Mouse (Mus musculus) intestine, embryonic 15.5 days (tissue): ENCODE measurements around the gene AU040320. TPM values are rescaled to one million over a fixed set of nuclear protein-coding genes. Genes with fewer than 3 reads are reported as not detected.

ENCODE experiments used
- ATAC-seq: fragments of 200-750 bp; cut with Nextera tagmentation; 2 replicates; pipeline ENCODE4 v1.8.0; 2017; ENCODE audit warnings: moderate TSS enrichment, moderate library complexity
- H3K27ac ChIP-seq: fragments of 300-500 bp; sonication (generic); 2 replicates; pipeline ENCODE4 v1.5.1; 2015; ENCODE audit warnings: mild to moderate bottlenecking, inconsistent platforms
- H3K27me3 ChIP-seq: fragments of 300-500 bp; sonication (generic); replicated peaks from 2 replicates; pipeline ENCODE4 v1.6.1; 2015; ENCODE audit warnings: inconsistent platforms
- H3K36me3 ChIP-seq: fragments of 300-500 bp; sonication (generic); 2 replicates; pipeline ENCODE4 v1.6.1; 2015; ENCODE audit warnings: inconsistent platforms
- H3K4me1 ChIP-seq: fragments of 300-500 bp; sonication (generic); replicated peaks from 2 replicates; pipeline ENCODE4 v1.6.1; 2015; ENCODE audit warnings: inconsistent platforms
- H3K4me2 ChIP-seq: fragments of 300-500 bp; sonication (generic); replicated peaks from 2 replicates; pipeline ENCODE4 v1.6.1; 2015; ENCODE audit warnings: mild to moderate bottlenecking, inconsistent platforms
- H3K4me3 ChIP-seq: fragments of 300-500 bp; sonication (generic); replicated peaks from 2 replicates; pipeline ENCODE4 v1.5.1; 2015; ENCODE audit warnings: inconsistent platforms
- H3K9ac ChIP-seq: fragments of 300-500 bp; sonication (generic); 2 replicates; pipeline ENCODE4 v1.6.1; 2015; ENCODE audit warnings: inconsistent platforms
- H3K9me3 ChIP-seq: fragments of 300-500 bp; sonication (generic); 2 replicates; pipeline ENCODE4 v1.6.1; 2016; ENCODE audit warnings: inconsistent platforms
- WGBS: fragments of 180-500 bp; shearing (Covaris S2); methylation state at CpG from one replicate; pipeline ENCODE4 v1.1.7; 2015; 5-methylcytosine and 5-hydroxymethylcytosine counted together
- polyA plus RNA-seq: library from polyadenylated mRNA; unstranded; fragments of >200 nt; fragmentation: Nextera tagmentation; extraction: Ambion mirVana; gene quantifications from 2 replicates; pipeline ENCODE4 v1.2.1, GENCODE M21; 2015

The AU040320 gene
- polyA plus RNA-seq, result 29.3 and 30.4 TPM in 2 replicates

GRCm38 (mm10) chr4:126753268-126754230 is at the start of gene AU040320, which contains the start of gene Ncdn:
Gene AU040320, plus strand, starts transcription at chr4:126753544.
Gene Ncdn, minus strand, starts transcription at chr4:126753438.
- WGBS, result under 1% methylated on average over 67 of the region's 71 CpGs

DNA sequence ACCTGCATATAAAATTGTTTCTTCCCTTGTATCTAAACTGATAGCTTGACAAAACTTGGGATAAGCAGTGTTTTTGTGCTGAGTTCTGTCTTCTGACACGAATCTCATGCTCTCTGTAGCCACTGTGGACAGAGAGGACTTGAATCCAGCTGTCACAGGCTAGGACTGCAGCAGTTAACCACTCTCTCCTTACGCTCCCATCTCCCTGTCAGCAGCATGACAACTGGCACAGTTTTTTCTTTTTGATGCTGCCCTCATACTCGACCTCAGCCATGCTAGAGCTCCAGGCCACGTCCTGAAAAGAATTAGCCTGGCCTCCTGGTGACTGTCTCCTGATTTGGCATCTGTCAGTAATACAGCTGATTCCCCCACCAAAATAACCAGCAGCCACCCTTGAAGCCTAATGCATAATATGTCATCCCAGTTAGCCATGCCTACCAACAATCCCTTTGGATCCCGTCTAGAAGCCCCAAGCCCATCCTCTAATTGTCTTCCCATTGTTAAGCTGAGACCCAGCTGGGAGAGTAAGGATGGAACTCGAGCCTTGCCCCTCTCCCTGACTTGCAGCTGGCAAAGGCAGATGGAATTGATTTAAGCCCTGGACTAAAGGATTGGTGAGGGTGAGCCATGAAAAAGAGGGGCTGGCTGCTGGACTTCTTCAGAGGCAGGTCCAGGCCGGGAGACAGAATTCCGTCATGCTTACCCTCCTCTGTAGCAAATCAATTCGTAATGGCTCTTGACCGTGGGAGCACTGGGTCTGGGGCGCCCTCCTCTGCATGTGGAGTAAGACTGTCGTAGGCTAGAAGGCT is 46.5 kb upstream of the AU040320 start:
- no peak overlapping the region for H3K27ac ChIP-seq
- no peak overlapping the region for H3K4me2 ChIP-seq
- no peaks in the 10 kb centered on the region for H3K27me3 ChIP-seq
- peaks cover 26% of the 10 kb centered on the region for H3K36me3 ChIP-seq
- no peaks in the 10 kb centered on the region for H3K4me1 ChIP-seq
- H3K4me3 ChIP-seq, result no peak overlapping the region
- H3K9ac ChIP-seq, result no peak overlapping the region
- WGBS, result 83% methylated on average over 12 of the region's 12 CpGs
- H3K9me3 ChIP-seq, result no peaks in the 10 kb centered on the region
- ATAC-seq, result no peak

More at GRCm38 (mm10) chr4:126753268-126754230, at the start of gene AU040320, which contains the start of gene Ncdn:
- Histone ChIP-seq H3K27ac (peak within 1 kb of the TSS; percentile 98), H3K9ac (peak within 1 kb of the TSS; percentile 78), H3K4me1 (peaks cover 32% of the 10 kb centered on the region), H3K27me3 (no peaks in the 10 kb centered on the region), H3K9me3 (no peaks in the 10 kb centered on the region), H3K4me2 (peak within 1 kb of the TSS; percentile 98), H3K36me3 (peaks cover under 1% of the 10 kb centered on the region; the same call in 1 of the 2 replicates), H3K4me3 (peak within 1 kb of the TSS; percentile 71)
- ATAC-seq, result peak; percentile 98

- peaks cover 29% of the 10 kb centered on the region for H3K36me3 ChIP-seq
- no peak for ATAC-seq
- WGBS, result 87% methylated on average over 5 of the region's 5 CpGs
These were observed 45.9 kb upstream of the AU040320 start for GRCm38 (mm10) chr4:126707439-126707826.

DNA sequence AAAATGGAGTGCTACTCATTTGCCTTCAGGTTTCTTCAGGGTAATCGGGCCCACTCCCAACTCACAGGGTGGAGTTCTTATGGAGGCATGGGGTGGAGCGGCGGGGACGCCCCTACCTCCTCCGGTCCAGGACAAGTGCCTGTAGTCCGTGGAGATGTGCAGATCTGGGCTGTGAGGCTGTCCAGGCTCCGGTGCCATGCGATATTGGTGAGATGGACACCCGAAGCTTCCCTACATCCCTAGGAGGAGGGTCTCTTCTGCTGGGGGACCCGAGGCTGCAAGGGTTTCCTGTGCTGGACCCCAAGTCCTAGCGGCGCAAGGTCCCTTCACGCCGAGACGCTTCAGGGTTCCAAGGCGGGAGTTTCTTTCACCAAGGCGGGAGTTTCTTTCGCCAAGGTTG is 21.2 kb upstream of the AU040320 start:
- H3K27me3 ChIP-seq, result peaks cover 76% of the 10 kb centered on the region
- no peak overlapping the region for H3K9ac ChIP-seq
- H3K4me2 ChIP-seq, result peak overlapping the region; percentile 7
- no peak for ATAC-seq
- no peaks in the 10 kb centered on the region for H3K9me3 ChIP-seq
- no peak overlapping the region for H3K27ac ChIP-seq
- peaks cover 21% of the 10 kb centered on the region for H3K4me1 ChIP-seq
- H3K4me3 ChIP-seq, result no peak overlapping the region
- WGBS, result 4% methylated on average over 18 of the region's 18 CpGs
- no peaks in the 10 kb centered on the region for H3K36me3 ChIP-seq

More at GRCm38 (mm10) chr4:126707439-126707826, 45.9 kb upstream of the AU040320 start:
- Histone ChIP-seq H3K27me3 (no peaks in the 10 kb centered on the region), H3K27ac (no peak overlapping the region), H3K9ac (no peak overlapping the region), H3K4me1 (no peaks in the 10 kb centered on the region), H3K4me2 (no peak overlapping the region), H3K4me3 (no peak overlapping the region), H3K9me3 (no peaks in the 10 kb centered on the region)

- H3K4me2 ChIP-seq, result peak overlapping the region; percentile 7
- no peak overlapping the region for H3K4me3 ChIP-seq
- H3K9ac ChIP-seq, result no peak overlapping the region
- no peak for ATAC-seq
- peaks cover 82% of the 10 kb centered on the region for H3K27me3 ChIP-seq
- WGBS, result 4% methylated on average over 26 of the region's 26 CpGs
- no peaks in the 10 kb centered on the region for H3K9me3 ChIP-seq
- H3K4me1 ChIP-seq, result peaks cover 21% of the 10 kb centered on the region
- H3K36me3 ChIP-seq, result no peaks in the 10 kb centered on the region
- no peak overlapping the region for H3K27ac ChIP-seq
These were observed 20.6 kb upstream of the AU040320 start for GRCm38 (mm10) chr4:126732531-126733380.

GRCm38 (mm10) chr4:126734001-126734603 is 19.2 kb upstream of the AU040320 start:
- ATAC-seq, result no peak
- 4% methylated on average over 16 of the region's 16 CpGs for WGBS
- no peaks in the 10 kb centered on the region for H3K36me3 ChIP-seq
- no peaks in the 10 kb centered on the region for H3K9me3 ChIP-seq
- H3K4me1 ChIP-seq, result peaks cover 21% of the 10 kb centered on the region
- H3K4me2 ChIP-seq, result no peak overlapping the region; the same call in 1 of the 2 replicates
- H3K27ac ChIP-seq, result no peak overlapping the region
- no peak overlapping the region for H3K9ac ChIP-seq
- peaks cover 92% of the 10 kb centered on the region for H3K27me3 ChIP-seq
- no peak overlapping the region for H3K4me3 ChIP-seq

DNA sequence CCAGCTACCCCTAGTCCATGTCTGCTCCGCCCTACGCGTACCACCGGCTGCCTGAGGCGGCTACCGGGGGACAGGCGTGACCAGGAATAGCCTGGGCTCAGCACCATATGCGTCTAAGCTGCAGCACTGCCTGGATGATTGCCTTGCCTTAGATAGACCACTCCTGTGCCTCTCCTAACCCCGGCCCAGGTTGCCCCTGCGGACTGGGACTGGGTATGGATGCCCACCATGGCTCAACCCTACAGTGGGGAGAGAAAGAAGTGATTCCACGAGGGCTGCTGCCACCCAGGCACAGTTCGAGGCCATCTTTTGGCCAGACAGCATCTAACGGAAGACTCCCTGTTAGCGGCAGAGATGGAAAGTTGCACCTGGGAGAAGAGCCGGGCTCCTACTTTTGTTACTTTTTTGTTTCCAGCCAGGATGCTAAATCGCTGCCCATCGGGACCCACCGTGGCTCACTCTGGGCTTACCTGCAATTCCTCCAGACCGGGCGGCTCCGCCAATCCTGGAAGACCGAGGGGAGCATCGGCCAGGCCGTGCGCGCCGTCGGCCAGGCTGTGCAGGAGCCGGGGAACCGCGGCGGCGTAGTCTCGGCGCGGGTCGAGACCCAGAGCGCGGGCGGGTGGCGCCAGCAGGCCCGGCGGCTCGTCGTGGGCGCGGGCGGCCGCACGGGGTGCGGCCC is 18.5 kb upstream of the AU040320 start:
- H3K9ac ChIP-seq, result no peak overlapping the region
- H3K36me3 ChIP-seq, result no peaks in the 10 kb centered on the region
- peaks cover 21% of the 10 kb centered on the region for H3K4me1 ChIP-seq
- H3K27ac ChIP-seq, result no peak overlapping the region
- H3K27me3 ChIP-seq, result peaks cover 93% of the 10 kb centered on the region
- no peak for ATAC-seq
- WGBS, result 3% methylated on average over 50 of the region's 51 CpGs
- H3K4me3 ChIP-seq, result peak overlapping the region; percentile 34
- no peaks in the 10 kb centered on the region for H3K9me3 ChIP-seq
- H3K4me2 ChIP-seq, result peak overlapping the region; percentile 65

DNA sequence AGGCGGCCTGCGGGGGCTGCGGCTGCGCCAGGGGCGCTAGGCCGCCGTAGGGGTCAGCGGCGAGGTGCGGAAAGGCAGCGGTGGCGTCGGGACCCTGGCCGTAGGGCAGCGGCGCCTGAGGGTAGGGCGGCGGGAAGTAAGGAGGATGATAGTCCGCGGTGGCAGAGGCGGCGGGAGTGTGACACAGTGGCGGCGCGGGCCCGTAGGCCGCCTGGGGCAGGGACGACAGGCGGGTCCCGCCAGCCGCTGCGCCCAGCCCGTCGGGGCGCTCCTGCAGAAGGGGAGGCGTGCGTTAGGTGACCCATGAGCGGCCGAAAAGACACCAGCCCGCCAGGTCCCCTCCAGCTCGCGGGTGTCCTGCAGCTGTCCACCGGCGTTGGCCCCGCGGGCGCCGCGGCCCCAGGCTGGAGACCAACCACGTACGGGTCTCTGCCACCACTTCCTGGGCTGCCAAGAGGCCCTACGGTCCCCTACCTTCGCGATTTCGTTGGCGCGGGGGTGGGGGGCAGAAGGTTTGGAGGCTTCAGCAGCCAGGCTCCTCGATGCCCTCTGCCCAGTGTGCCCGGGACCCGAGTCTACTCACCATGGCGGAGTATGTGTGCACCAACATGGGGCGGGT is 17.9 kb upstream of the AU040320 start:
- Histone ChIP-seq H3K9me3 (no peaks in the 10 kb centered on the region), H3K4me2 (peak overlapping the region; percentile 65), H3K27me3 (peaks cover 87% of the 10 kb centered on the region), H3K4me1 (peaks cover 21% of the 10 kb centered on the region), H3K36me3 (no peaks in the 10 kb centered on the region), H3K27ac (no peak overlapping the region), H3K4me3 (peak overlapping the region; percentile 34), H3K9ac (peak overlapping the region; percentile 36; the same call in 1 of the 2 replicates)
- 2% methylated on average over 58 of the region's 62 CpGs for WGBS
- ATAC-seq, result peak; percentile 31

DNA sequence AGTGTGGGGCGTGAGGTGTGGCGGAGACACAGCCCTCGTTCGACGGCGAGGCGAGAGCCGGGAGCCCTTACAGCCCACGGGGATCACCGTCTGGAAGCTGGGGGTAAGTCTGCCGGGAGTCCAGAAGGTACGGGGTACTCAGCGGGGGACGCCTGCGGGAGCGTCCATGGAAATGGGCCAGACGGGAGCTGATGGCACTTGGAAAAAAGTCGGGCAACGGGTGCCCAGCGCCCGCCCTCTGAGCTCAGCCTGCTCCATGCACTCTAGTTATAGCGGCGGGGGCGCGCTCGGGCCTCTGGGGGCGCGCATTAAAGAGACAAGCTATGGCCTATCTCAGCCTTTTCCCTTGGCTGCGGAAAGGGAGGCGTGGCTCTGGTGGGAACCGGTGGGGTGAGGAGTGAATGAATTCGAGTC is 17.3 kb upstream of the AU040320 start, which contains the start of gene Tfap2e:
Tfap2e (minus strand) TSS at position 240 of the 414 bp plus-strand sequence.
- ATAC-seq, result peak; percentile 68
- peak within 1 kb of the TSS; percentile 36; the same call in 1 of the 2 replicates for H3K9ac ChIP-seq
- peak within 1 kb of the TSS; percentile 34 for H3K4me3 ChIP-seq
- H3K27me3 ChIP-seq, result peaks cover 82% of the 10 kb centered on the region
- peaks cover 21% of the 10 kb centered on the region for H3K4me1 ChIP-seq
- 2% methylated on average over 32 of the region's 32 CpGs for WGBS
- H3K4me2 ChIP-seq, result peak within 1 kb of the TSS; percentile 65
- no peaks in the 10 kb centered on the region for H3K9me3 ChIP-seq
- H3K27ac ChIP-seq, result no peak within 1 kb of the TSS
- H3K36me3 ChIP-seq, result no peaks in the 10 kb centered on the region

- 26% methylated on average over 10 of the region's 10 CpGs for WGBS
- no peak for ATAC-seq
- H3K9me3 ChIP-seq, result no peaks in the 10 kb centered on the region
- peaks cover 42% of the 10 kb centered on the region for H3K27me3 ChIP-seq
- H3K36me3 ChIP-seq, result peaks cover 12% of the 10 kb centered on the region; the same call in 1 of the 2 replicates
- no peak overlapping the region for H3K4me2 ChIP-seq
- no peak overlapping the region for H3K9ac ChIP-seq
- peaks cover 13% of the 10 kb centered on the region for H3K4me1 ChIP-seq
- H3K27ac ChIP-seq, result no peak overlapping the region
- H3K4me3 ChIP-seq, result no peak overlapping the region
These were observed 13.2 kb upstream of the AU040320 start for GRCm38 (mm10) chr4:126739966-126740676.
